Mouse (Mus musculus) MEL-GATA-1-ER (cell line): Measurements from ENCODE around the gene Asgr2.
A peak's percentile ranks its signal among the peaks of the same experiment; 100 is the strongest.
"Not testable (repeated sequence)": the region's sequence is repeated elsewhere in the genome, so short reads cannot be mapped to it uniquely, and the experiment has no call there.

ENCODE experiments used
- DNase-seq: peaks from one replicate; pipeline ENCODE4 v3.0.0-alpha.2; 2012; ENCODE audit warnings: low read depth; ENCODE audit errors: extremely low read depth

Gene Asgr2

GRCm38 (mm10) chr11:70084563-70084962, 7.9 kb upstream of the Asgr2 start:
- DNase-seq: no peak

DNA sequence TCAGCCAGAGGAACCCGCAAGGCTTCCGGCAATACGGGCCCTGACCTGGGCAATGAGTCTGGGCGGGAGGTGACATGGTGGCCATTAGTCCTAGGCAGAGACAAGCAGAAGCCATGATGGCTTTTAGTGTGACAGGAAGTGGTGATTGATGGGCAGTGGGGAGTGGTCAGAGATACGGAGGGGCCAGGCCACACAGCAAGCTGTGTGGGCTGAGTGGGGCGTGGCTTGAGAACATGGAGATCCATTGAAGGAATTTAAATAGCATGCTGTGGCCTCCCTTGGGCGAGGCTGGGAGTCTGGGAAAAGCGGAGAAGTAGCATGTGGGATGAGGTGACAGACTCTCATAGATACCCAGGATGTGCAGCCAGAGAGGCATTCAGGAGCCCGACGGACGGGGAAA, 5.0 kb downstream of the Asgr2 start:
- DNase-seq: no peak

DNA sequence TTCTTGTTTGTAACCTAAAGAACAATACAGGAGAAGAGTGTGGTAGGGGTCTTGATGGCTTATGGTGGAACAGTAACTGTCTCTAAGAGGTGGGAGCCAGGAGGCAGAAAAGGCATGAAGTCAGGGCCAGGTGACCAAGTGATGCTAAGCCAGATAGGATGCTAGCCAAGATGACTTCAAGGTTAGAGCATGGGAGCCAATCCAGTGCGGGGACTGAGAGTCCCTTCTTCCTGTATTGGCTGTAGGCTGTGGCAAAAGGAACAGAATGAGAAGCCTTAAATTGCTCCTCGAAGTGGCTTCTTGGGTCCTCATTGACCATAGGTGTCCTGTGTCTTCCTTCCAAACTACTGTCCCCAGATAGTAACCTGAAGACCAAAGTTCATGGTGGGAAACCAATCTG, 6.7 kb downstream of the Asgr2 start:
- DNase-seq: no peak

GRCm38 (mm10) chr11:70099809-70100208, 7.4 kb downstream of the Asgr2 start:
- no peak for DNase-seq

DNA sequence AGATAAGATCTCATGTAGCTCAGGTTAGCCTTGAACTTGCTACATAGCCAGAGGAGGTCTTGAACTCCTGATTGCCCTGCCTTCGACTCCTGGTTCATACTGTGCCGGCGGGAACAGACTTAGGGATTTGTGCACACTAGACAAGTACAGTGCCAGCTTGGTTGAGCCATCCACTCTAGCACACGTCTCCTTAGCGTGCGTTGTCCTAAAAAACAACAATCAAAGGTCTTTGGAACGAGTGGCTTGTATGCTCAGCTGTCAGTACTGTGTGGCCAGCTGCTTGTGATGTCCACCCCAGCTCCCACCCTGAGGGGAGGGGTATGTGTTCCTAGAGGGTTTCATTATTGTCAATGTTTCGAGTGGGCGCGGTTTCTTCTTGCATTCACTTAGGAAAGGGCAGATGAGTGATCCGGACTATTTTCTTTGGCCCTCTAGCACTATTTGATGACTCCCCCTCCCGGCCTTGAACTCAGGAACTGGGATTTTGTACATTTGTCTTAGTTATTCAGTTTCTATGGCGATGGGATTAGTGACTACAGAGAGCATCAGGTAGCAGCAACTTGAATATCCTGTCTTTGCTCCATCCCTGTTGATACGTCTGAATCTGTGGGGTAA, 11.4 kb downstream of the Asgr2 start:
- no peak for DNase-seq

- DNase-seq: no peak
Measured at GRCm38 (mm10) chr11:70107085-70107484, 14.6 kb downstream of the Asgr2 start.

DNA sequence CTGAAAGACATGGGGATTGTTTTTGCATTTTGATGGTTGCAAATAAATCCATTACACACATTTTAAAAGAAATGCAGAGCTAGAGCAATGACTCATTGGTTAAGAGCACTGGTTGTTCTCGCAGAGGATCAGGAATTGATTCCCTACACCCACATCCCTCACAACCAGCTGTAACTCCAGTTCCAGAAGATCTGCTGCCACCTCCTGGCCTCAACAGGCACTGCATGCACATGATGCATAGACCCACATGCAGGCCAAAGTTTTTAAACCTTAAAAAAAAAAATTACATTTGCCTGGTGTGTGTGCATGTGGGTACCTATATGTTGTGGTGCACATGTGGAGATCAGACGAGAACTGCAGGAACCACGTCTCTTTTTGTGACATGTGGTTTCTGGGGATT, 17.7 kb downstream of the Asgr2 start:
- peak; percentile 29 for DNase-seq

DNA sequence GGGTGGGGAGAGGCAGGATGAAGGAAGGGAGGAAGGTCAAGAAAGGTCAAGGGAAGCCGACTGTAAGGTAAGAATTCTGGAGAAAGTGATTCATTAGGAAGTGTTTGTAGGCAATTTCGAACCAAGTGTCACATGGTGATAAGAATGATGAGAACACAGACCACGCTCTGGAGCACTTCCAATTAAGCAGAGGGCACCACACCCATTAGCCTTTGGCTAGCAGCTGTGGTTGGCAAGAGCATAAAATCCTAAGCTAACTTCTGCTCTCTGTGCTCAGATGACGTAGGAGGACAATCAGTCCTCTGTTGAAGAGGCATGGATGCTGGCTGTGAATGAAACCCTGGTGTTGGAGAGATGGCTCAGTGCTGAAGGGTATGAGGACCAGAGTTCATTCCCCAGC, 22.1 kb downstream of the Asgr2 start:
- DNase-seq: no peak

DNA sequence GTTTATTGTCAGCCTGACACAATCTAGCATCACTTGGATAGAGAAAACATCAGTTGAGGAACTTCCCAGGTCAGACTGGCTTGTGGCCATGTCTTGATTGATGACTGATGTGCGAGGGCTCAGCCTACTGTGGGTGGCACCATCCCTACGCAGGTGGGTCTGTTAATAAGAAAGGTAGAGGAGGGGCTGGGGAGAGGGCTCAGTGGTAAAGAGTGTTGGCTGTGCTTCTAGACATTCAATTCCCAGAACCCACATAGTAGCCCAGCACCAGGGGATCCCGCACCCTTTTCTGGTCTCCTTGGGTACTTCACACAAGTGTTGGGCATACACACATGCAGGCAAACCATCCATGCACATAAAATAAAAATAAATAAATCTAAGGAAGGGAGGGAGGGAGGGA, 23.5 kb downstream of the Asgr2 start:
- no peak for DNase-seq

GRCm38 (mm10) chr11:70129926-70130379, 37.5 kb downstream of the Asgr2 start, which contains the start of gene Mgl2:
TSS of gene Mgl2 (plus strand) at chr11:70130329.
- DNase-seq: peak; percentile 43

GRCm38 (mm10) chr11:70135001-70135400, 42.6 kb downstream of the Asgr2 start:
- not testable (repeated sequence) for DNase-seq

GRCm38 (mm10) chr11:70135925-70136324, 43.5 kb downstream of the Asgr2 start:
- DNase-seq: not testable (repeated sequence)

- DNase-seq: no peak
Measured at GRCm38 (mm10) chr11:70139171-70139570, 46.7 kb downstream of the Asgr2 start.

DNA sequence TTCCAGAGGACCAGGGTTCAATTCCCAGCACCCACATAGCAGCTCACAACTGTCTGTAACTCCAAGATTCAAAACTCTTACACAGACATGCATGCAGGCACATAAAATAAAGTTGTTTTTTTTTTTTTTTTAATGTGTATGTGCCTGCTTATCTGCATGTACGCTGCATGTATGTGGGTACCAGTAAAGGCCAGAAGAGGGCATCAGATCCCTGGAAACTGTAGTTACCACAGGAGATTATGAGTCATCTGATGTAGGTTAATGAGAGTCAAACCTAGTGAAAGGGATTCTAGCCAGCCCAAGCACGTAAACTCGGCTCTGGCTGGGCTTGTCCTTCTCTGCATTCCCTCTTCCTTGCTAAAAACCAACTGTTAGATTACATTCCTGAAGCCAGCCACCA, 58.6 kb downstream of the Asgr2 start:
- peak; percentile 53 for DNase-seq
